Mouse (Mus musculus) kidney, adult 2 months (tissue): ENCODE measurements at regions not wholly inside any gene's neighbourhood (a gene's known extent, or its start where the extent isn't known, plus 50 kb on each side); places are given as distances from the start of the nearest gene placed in this dataset.

Experiments used
- DNase-seq: peaks from one replicate; pipeline ENCODE4 v3.0.0; 2021
- H3K27ac ChIP-seq: fragments of 200-500 bp; 2 replicates; pipeline ENCODE4 v1.5.1; 2012; ENCODE audit warnings: low read depth, low read length, control low read depth, inconsistent platforms; ENCODE audit not compliant: insufficient read depth
- H3K27me3 ChIP-seq: fragments of 200-500 bp; replicated peaks from 2 replicates; pipeline ENCODE4 v1.6.1; 2012; ENCODE audit warnings: mild to moderate bottlenecking, moderate library complexity, low read length, inconsistent platforms; ENCODE audit not compliant: control insufficient read depth, insufficient read depth
- H3K36me3 ChIP-seq: fragments of 200-500 bp; 2 replicates; pipeline ENCODE4 v1.6.1; 2012; ENCODE audit warnings: mild to moderate bottlenecking, moderate library complexity, low read length, inconsistent platforms; ENCODE audit not compliant: control insufficient read depth, insufficient read depth
- H3K4me1 ChIP-seq: fragments of 200-500 bp; 2 replicates; pipeline ENCODE4 v1.6.1; 2011; ENCODE audit warnings: low read length; ENCODE audit not compliant: control insufficient read depth, insufficient read depth
- H3K4me3 ChIP-seq: fragments of 200-500 bp; 2 replicates; pipeline ENCODE4 v1.5.1; 2011; ENCODE audit warnings: mild to moderate bottlenecking, low read depth, low read length, control low read depth; ENCODE audit not compliant: insufficient read depth
- CTCF ChIP-seq: fragments of 200-500 bp; conservative IDR thresholded peaks from 2 replicates; pipeline ENCODE4 v1.5.1; 2011; ENCODE audit warnings: low read depth, mild to moderate bottlenecking, control low read depth, low read length, moderate library complexity, mixed read lengths; ENCODE audit not compliant: insufficient read depth, insufficient read length
- POLR2A ChIP-seq: fragments of 200-500 bp; IDR thresholded peaks from one replicate; pipeline ENCODE4 v1.6.1; 2011; ENCODE audit warnings: low read depth, low read length, control low read depth
- WGBS: fragments of 180-500 bp; shearing (Covaris S2); methylation state at CpG from one replicate; pipeline ENCODE4 v1.1.7; 2018; 5-methylcytosine and 5-hydroxymethylcytosine counted together

- no peak overlapping the region for H3K4me3 ChIP-seq
- 94% methylated on average over 5 of the region's 5 CpGs for WGBS
- no peak overlapping the region for H3K27ac ChIP-seq
- no peak for DNase-seq
- no peaks in the 10 kb centered on the region for H3K27me3 ChIP-seq
- no peaks in the 10 kb centered on the region for H3K4me1 ChIP-seq
- TF ChIP-seq CTCF: no peak
- TF ChIP-seq POLR2A: no peak
- H3K36me3 ChIP-seq: no peaks in the 10 kb centered on the region
These were observed 376.3 kb downstream of the Tmem132b start for GRCm38 (mm10) chr5:125907909-125908308.

GRCm38 (mm10) chr5:125915857-125916256 lies 384.3 kb downstream of the Tmem132b start:
- Histone ChIP-seq H3K36me3 (no peaks in the 10 kb centered on the region), H3K27me3 (no peaks in the 10 kb centered on the region), H3K4me3 (no peak overlapping the region), H3K4me1 (no peaks in the 10 kb centered on the region), H3K27ac (no peak overlapping the region)
- no peak for DNase-seq
- WGBS: 85% methylated on average over 4 of the region's 4 CpGs
- TF ChIP-seq POLR2A: no peak
- TF ChIP-seq CTCF: no peak

GRCm38 (mm10) chr5:125920965-125921364 lies 389.4 kb downstream of the Tmem132b start:
- Histone ChIP-seq H3K4me1 (no peaks in the 10 kb centered on the region), H3K27ac (no peak overlapping the region), H3K36me3 (no peaks in the 10 kb centered on the region), H3K27me3 (no peaks in the 10 kb centered on the region), H3K4me3 (no peak overlapping the region)
- 34% methylated on average over 11 of the region's 11 CpGs for WGBS
- no peak for TF ChIP-seq POLR2A
- no peak for TF ChIP-seq CTCF
- DNase-seq: no peak

- WGBS: 74% methylated on average over 7 of the region's 7 CpGs
- Histone ChIP-seq H3K27ac (no peak overlapping the region), H3K36me3 (no peaks in the 10 kb centered on the region), H3K4me1 (no peaks in the 10 kb centered on the region), H3K4me3 (no peak overlapping the region), H3K27me3 (no peaks in the 10 kb centered on the region)
- no peak for DNase-seq
- no peak for TF ChIP-seq CTCF
- TF ChIP-seq POLR2A: no peak
These were observed 394.4 kb downstream of the Tmem132b start for GRCm38 (mm10) chr5:125925856-125926497.

GRCm38 (mm10) chr5:125931502-125931901 lies 399.9 kb downstream of the Tmem132b start:
- no peaks in the 10 kb centered on the region for H3K4me1 ChIP-seq
- no peak overlapping the region for H3K4me3 ChIP-seq
- 85% methylated on average over 4 of the region's 4 CpGs for WGBS
- no peaks in the 10 kb centered on the region for H3K36me3 ChIP-seq
- TF ChIP-seq POLR2A: no peak
- TF ChIP-seq CTCF: no peak
- no peak for DNase-seq
- no peak overlapping the region for H3K27ac ChIP-seq
- no peaks in the 10 kb centered on the region for H3K27me3 ChIP-seq

- H3K4me3 ChIP-seq: no peak overlapping the region
- no peaks in the 10 kb centered on the region for H3K4me1 ChIP-seq
- TF ChIP-seq CTCF (no peak), POLR2A (no peak)
- H3K27me3 ChIP-seq: 0 out of 2 replicates have a peak, but pooled peaks cover 1% of the 10 kb centered on the region
- 87% methylated on average over 3 of the region's 3 CpGs for WGBS
- no peaks in the 10 kb centered on the region for H3K36me3 ChIP-seq
- DNase-seq: no peak
- H3K27ac ChIP-seq: no peak overlapping the region
These were observed 407.8 kb downstream of the Tmem132b start for GRCm38 (mm10) chr5:125939416-125939815.

- H3K4me1 ChIP-seq: no peaks in the 10 kb centered on the region
- no peaks in the 10 kb centered on the region for H3K27me3 ChIP-seq
- H3K36me3 ChIP-seq: no peaks in the 10 kb centered on the region
- DNase-seq: no peak
- 85% methylated on average over 4 of the region's 4 CpGs for WGBS
- H3K4me3 ChIP-seq: no peak overlapping the region
- H3K27ac ChIP-seq: no peak overlapping the region
- TF ChIP-seq POLR2A (no peak), CTCF (no peak)
These were observed 415.2 kb downstream of the Tmem132b start for GRCm38 (mm10) chr5:125946729-125947128.

- Histone ChIP-seq H3K27ac (no peak overlapping the region), H3K4me3 (no peak overlapping the region), H3K4me1 (no peaks in the 10 kb centered on the region), H3K27me3 (no peaks in the 10 kb centered on the region), H3K36me3 (no peaks in the 10 kb centered on the region)
- WGBS: 69% methylated on average over 6 of the region's 6 CpGs
- no peak for DNase-seq
- no peak for TF ChIP-seq CTCF
- no peak for TF ChIP-seq POLR2A
These were observed 420.1 kb downstream of the Tmem132b start for GRCm38 (mm10) chr5:125951641-125952040.
